Mouse (Mus musculus): ENCODE measurements around the gene Tcf23. TPM values are rescaled to one million over a fixed set of nuclear protein-coding genes. Genes with fewer than 3 reads are reported as not detected.

The Tcf23 gene
- polyA plus RNA-seq, 1 experiment from 2014 or later, result 0.08 TPM

DNA sequence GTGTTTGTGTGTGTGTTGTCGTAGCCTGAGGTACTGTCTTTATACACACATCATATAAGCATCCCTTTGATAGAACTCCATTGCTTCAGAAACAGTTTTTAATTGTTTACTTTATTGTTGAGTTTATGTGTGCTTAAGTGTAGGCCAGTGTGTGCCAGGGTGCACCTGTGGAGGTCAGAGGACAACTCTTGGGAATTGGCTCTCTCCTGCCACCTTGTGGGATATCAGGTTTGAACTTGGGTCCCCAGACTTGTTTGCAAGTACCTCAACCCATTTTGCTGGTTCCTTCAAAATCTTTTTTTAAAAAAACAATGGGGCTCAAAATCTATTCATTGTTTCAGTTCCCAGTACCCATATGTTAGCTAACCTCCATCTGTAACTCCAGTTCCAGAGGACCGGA is 25.5 kb upstream of the Tcf23 start:
- H3K4me3 ChIP-seq (replicated peaks; ENCODE audit: low read depth, low read length), result no peak overlapping the region
- ATAC-seq (ENCODE audit: low FRiP score, low TSS enrichment) (no peak), DNase-seq (no peak)
- H3K36me3 ChIP-seq (ENCODE audit: control insufficient read depth, insufficient read depth, low read length), result no peaks in the 10 kb centered on the region
- H3K27me3 ChIP-seq (ENCODE audit: control insufficient read depth, insufficient read depth, low read length), result no peaks in the 10 kb centered on the region
- 97% methylated on average over 2 of the region's 2 CpGs for WGBS
- no peak overlapping the region for H3K9ac ChIP-seq (replicated peaks; ENCODE audit: low read length)
- H3K4me1 ChIP-seq (ENCODE audit: control insufficient read depth, insufficient read depth, low read length), result peaks cover 2% of the 10 kb centered on the region; the same call in 1 of the 2 replicates
- no peak overlapping the region for H3K4me2 ChIP-seq (ENCODE audit: low read length)
- H3K9me3 ChIP-seq (ENCODE audit: control insufficient read depth, low read length), result no peaks in the 10 kb centered on the region
- no peak overlapping the region for H3K27ac ChIP-seq (replicated peaks; ENCODE audit: low read depth, low read length)

GRCm38 (mm10) chr5:30944344-30944743 is 24.1 kb upstream of the Tcf23 start:
- DNase-seq, result no peak
- no peak for ATAC-seq (ENCODE audit: low FRiP score, low TSS enrichment)
- H3K4me2 ChIP-seq (ENCODE audit: low read length), result peak overlapping the region; percentile 76
- WGBS, result 86% methylated on average over 6 of the region's 6 CpGs
- H3K27ac ChIP-seq (replicated peaks; ENCODE audit: low read depth, low read length), result no peak overlapping the region
- H3K9me3 ChIP-seq (ENCODE audit: control insufficient read depth, low read length), result no peaks in the 10 kb centered on the region
- H3K9ac ChIP-seq (replicated peaks; ENCODE audit: low read length), result no peak overlapping the region
- no peaks in the 10 kb centered on the region for H3K36me3 ChIP-seq (ENCODE audit: control insufficient read depth, insufficient read depth, low read length)
- H3K27me3 ChIP-seq (ENCODE audit: control insufficient read depth, insufficient read depth, low read length), result no peaks in the 10 kb centered on the region
- H3K4me1 ChIP-seq (ENCODE audit: control insufficient read depth, insufficient read depth, low read length), result peaks cover 6% of the 10 kb centered on the region
- H3K4me3 ChIP-seq (replicated peaks; ENCODE audit: low read depth, low read length), result peak overlapping the region; percentile 51

- WGBS, result 5% methylated on average over 44 of the region's 44 CpGs
- Histone ChIP-seq H3K27ac (replicated peaks; ENCODE audit: low read depth, low read length) (peak within 1 kb of the TSS; percentile 37; the same call in 1 of the 2 replicates), H3K4me2 (ENCODE audit: low read length) (peak within 1 kb of the TSS; percentile 76)
Measured at GRCm38 (mm10) chr5:30944956-30945781, 23.3 kb upstream of the Tcf23 start, which contains the start of gene Cgref1. TSS of gene Cgref1 (minus strand) at chr5:30945591.

GRCm38 (mm10) chr5:30948620-30949019 is 19.8 kb upstream of the Tcf23 start:
- Histone ChIP-seq H3K27me3 (ENCODE audit: control insufficient read depth, insufficient read depth, low read length) (no peaks in the 10 kb centered on the region), H3K4me1 (ENCODE audit: control insufficient read depth, insufficient read depth, low read length) (peaks cover 14% of the 10 kb centered on the region), H3K9ac (replicated peaks; ENCODE audit: low read length) (no peak overlapping the region), H3K4me2 (ENCODE audit: low read length) (no peak overlapping the region), H3K4me3 (replicated peaks; ENCODE audit: low read depth, low read length) (no peak overlapping the region), H3K27ac (replicated peaks; ENCODE audit: low read depth, low read length) (no peak overlapping the region), H3K9me3 (ENCODE audit: control insufficient read depth, low read length) (no peaks in the 10 kb centered on the region), H3K36me3 (ENCODE audit: control insufficient read depth, insufficient read depth, low read length) (peaks cover 18% of the 10 kb centered on the region)
- WGBS, result 76% methylated on average over 5 of the region's 5 CpGs
- no peak for ATAC-seq (ENCODE audit: low FRiP score, low TSS enrichment)
- DNase-seq, result no peak

More at GRCm38 (mm10) chr5:30944956-30945781, 23.3 kb upstream of the Tcf23 start, which contains the start of gene Cgref1:
- H3K4me3 ChIP-seq (replicated peaks; ENCODE audit: low read depth, low read length), result peak within 1 kb of the TSS; percentile 51
- peak; percentile 83 for DNase-seq
- H3K9me3 ChIP-seq (ENCODE audit: control insufficient read depth, low read length), result no peaks in the 10 kb centered on the region
- H3K27me3 ChIP-seq (ENCODE audit: control insufficient read depth, insufficient read depth, low read length), result no peaks in the 10 kb centered on the region
- H3K9ac ChIP-seq (replicated peaks; ENCODE audit: low read length), result peak within 1 kb of the TSS; percentile 66
- ATAC-seq (ENCODE audit: low FRiP score, low TSS enrichment), result peak; percentile 65
- no peaks in the 10 kb centered on the region for H3K36me3 ChIP-seq (ENCODE audit: control insufficient read depth, insufficient read depth, low read length)
- H3K4me1 ChIP-seq (ENCODE audit: control insufficient read depth, insufficient read depth, low read length), result peaks cover 11% of the 10 kb centered on the region

DNA sequence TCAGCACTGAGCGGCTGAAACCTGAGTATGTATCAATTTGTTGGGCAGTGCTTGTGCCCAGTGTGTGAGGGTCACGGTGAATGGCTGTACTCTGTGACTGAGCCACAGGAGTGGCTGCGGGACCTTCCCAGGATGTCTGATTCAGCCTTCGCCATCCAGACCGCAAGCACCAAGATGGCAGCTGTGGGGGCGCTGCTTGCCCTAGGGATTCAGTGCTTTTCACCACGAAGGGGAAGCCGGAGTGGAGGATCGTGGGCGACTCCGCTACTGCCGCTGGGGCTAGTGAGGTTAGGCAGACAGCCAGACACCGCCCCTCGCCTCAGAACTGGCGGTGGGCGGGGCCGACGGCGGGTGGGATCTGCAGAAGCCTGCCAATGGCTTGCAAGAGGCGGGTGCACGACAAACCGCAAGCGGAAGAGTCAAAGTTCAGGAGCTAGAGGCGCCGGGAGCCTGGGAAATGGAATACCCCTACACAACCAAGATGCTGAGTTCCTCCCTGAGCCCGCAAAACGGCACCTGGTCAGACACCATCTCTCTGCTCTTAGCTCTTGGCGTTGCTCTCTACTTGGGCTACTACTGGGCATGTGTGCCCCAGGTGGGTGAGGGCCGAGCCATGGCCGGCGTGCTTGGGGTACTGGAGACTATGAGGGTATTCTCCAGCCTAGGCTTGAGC is 18.7 kb upstream of the Tcf23 start:
- Histone ChIP-seq H3K9me3 (ENCODE audit: control insufficient read depth, low read length) (no peaks in the 10 kb centered on the region), H3K4me1 (ENCODE audit: control insufficient read depth, insufficient read depth, low read length) (peaks cover 12% of the 10 kb centered on the region), H3K27me3 (ENCODE audit: control insufficient read depth, insufficient read depth, low read length) (no peaks in the 10 kb centered on the region), H3K36me3 (ENCODE audit: control insufficient read depth, insufficient read depth, low read length) (peaks cover 30% of the 10 kb centered on the region), H3K9ac (replicated peaks; ENCODE audit: low read length) (peak overlapping the region; percentile 59), H3K27ac (replicated peaks; ENCODE audit: low read depth, low read length) (peak overlapping the region; percentile 73), H3K4me2 (ENCODE audit: low read length) (peak overlapping the region; percentile 84), H3K4me3 (replicated peaks; ENCODE audit: low read depth, low read length) (peak overlapping the region; percentile 46)
- DNase-seq (peak; percentile 92), ATAC-seq (ENCODE audit: low FRiP score, low TSS enrichment) (peak; percentile 83)
- WGBS, result under 1% methylated on average over 31 of the region's 31 CpGs

GRCm38 (mm10) chr5:30950451-30950850 is 18.0 kb upstream of the Tcf23 start:
- 68% methylated on average over 4 of the region's 4 CpGs for WGBS
- ATAC-seq (ENCODE audit: low FRiP score, low TSS enrichment) (no peak), DNase-seq (no peak)
- Histone ChIP-seq H3K4me3 (replicated peaks; ENCODE audit: low read depth, low read length) (peak overlapping the region; percentile 46), H3K9ac (replicated peaks; ENCODE audit: low read length) (peak overlapping the region; percentile 59; the same call in 1 of the 2 replicates), H3K4me1 (ENCODE audit: control insufficient read depth, insufficient read depth, low read length) (peaks cover 12% of the 10 kb centered on the region), H3K27ac (replicated peaks; ENCODE audit: low read depth, low read length) (peak overlapping the region; percentile 73; the same call in 1 of the 2 replicates), H3K4me2 (ENCODE audit: low read length) (peak overlapping the region; percentile 84), H3K9me3 (ENCODE audit: control insufficient read depth, low read length) (no peaks in the 10 kb centered on the region), H3K27me3 (ENCODE audit: control insufficient read depth, insufficient read depth, low read length) (no peaks in the 10 kb centered on the region), H3K36me3 (ENCODE audit: control insufficient read depth, insufficient read depth, low read length) (peaks cover 37% of the 10 kb centered on the region)

DNA sequence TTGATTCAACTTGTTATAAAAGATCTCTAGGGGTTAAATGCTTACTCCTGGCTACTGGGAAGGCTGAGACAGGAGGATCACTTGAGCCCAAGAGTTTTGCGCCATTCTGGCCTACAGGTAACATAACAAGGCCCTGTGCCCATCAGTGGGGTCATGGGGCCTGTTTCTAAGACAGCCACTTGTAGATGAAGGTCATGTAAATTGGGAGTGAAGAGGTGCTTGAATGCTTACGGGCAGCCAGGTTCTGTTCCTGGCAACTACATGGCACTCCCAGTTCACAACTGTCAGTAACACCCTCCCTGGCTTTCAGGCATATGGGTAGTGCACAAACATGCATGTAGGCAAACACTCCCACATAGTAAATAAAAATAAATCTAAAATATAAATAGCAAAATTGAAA is 17.5 kb upstream of the Tcf23 start:
- no peak overlapping the region for H3K27ac ChIP-seq (replicated peaks; ENCODE audit: low read depth, low read length)
- no peak overlapping the region for H3K9ac ChIP-seq (replicated peaks; ENCODE audit: low read length)
- H3K4me3 ChIP-seq (replicated peaks; ENCODE audit: low read depth, low read length), result no peak overlapping the region
- ATAC-seq (ENCODE audit: low FRiP score, low TSS enrichment) (no peak), DNase-seq (no peak)
- no peak overlapping the region for H3K4me2 ChIP-seq (ENCODE audit: low read length)
- peaks cover 12% of the 10 kb centered on the region for H3K4me1 ChIP-seq (ENCODE audit: control insufficient read depth, insufficient read depth, low read length)
- no peaks in the 10 kb centered on the region for H3K27me3 ChIP-seq (ENCODE audit: control insufficient read depth, insufficient read depth, low read length)
- H3K9me3 ChIP-seq (ENCODE audit: control insufficient read depth, low read length), result no peaks in the 10 kb centered on the region
- H3K36me3 ChIP-seq (ENCODE audit: control insufficient read depth, insufficient read depth, low read length), result peaks cover 41% of the 10 kb centered on the region
- 97% methylated on average over 2 of the region's 2 CpGs for WGBS

DNA sequence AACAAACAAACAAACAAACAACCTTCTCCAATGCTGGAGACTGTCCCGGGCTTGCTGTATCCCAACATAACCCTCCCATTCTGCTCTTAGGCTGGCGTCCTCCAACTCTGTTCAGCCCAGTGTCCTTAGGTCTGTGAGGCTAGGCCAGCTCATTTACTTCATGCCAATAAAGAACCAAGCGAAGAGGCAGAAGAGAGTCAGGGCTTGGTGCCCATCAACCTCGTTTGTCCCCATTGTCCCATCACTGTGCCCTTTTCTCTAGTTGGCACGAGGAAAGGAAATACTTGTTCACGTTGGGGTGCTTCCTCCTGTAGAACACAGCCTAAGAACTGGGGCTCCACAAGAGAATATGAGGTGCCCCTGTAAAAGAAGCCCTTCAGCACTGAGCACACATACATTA is 16.8 kb upstream of the Tcf23 start:
- Histone ChIP-seq H3K27ac (replicated peaks; ENCODE audit: low read depth, low read length) (no peak overlapping the region), H3K4me1 (ENCODE audit: control insufficient read depth, insufficient read depth, low read length) (peaks cover 12% of the 10 kb centered on the region), H3K4me3 (replicated peaks; ENCODE audit: low read depth, low read length) (no peak overlapping the region), H3K9me3 (ENCODE audit: control insufficient read depth, low read length) (no peaks in the 10 kb centered on the region), H3K27me3 (ENCODE audit: control insufficient read depth, insufficient read depth, low read length) (no peaks in the 10 kb centered on the region), H3K4me2 (ENCODE audit: low read length) (no peak overlapping the region), H3K36me3 (ENCODE audit: control insufficient read depth, insufficient read depth, low read length) (peaks cover 43% of the 10 kb centered on the region), H3K9ac (replicated peaks; ENCODE audit: low read length) (no peak overlapping the region)
- WGBS, result 82% methylated on average over 6 of the region's 6 CpGs
- no peak for DNase-seq
- no peak for ATAC-seq (ENCODE audit: low FRiP score, low TSS enrichment)

All from midbrain, embryonic 14.5 days (tissue).